Mouse (Mus musculus): ENCODE measurements around the gene Eftud2.
A peak's percentile ranks its signal among the peaks of the same experiment; 100 is the strongest.

DNA sequence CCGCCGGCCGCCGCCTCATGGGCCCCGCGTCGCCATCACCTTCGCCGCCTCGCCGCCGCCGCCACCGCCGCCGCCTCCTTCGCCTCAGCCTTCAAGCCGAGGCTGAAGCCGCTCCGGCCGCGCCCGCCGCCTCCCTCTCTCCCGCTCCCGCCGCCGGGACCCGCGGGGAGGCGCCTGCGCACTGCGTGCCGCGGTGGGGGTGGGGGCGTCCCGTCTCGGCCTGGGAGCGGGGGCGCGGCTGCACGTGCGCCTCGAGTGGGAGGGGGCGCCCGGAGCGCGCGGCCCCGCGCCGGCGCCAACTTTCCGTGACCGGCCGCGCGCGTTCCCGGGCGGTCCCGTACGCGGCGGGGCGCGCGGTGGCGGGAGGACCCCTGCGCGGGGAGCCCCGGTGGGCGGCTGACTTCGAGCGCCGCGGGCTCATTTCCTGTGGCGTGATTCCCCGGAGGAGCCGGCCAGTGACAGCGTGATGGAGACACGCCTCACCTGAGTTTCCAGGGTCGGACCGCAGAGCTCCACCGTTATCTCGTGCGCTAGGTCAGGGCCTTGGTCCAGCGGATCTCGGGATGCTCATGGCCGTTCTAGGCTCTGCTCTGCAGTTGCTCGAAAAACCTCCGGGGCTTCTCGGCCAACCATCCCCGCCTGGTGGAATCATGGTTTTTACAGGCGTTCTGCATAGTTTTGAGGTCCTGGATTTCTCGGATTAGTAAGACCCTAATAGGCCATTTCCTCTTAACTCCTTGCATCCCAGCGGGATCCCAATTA, 61.6 kb downstream of the Eftud2 start, which contains the start of gene Gjc1:
- 0 out of 2 replicates have a peak, but pooled peaks have one; percentile 19 for TF ChIP-seq POLR2A (IDR thresholded peaks at IDR 0.05; ENCODE audit: insufficient read depth, low read depth, low read length)
- TF ChIP-seq CTCF (IDR thresholded peaks at IDR 0.05): peak; percentile 50

Measured in heart, adult 2 months (tissue).